Mouse (Mus musculus) liver, embryonic 14.5 days (tissue): ENCODE measurements at regions not wholly inside any gene's neighbourhood (a gene's known extent, or its start where the extent isn't known, plus 50 kb on each side); places are given as distances from the start of the nearest gene placed in this dataset.

Experiments
- CTCF ChIP-seq: IDR thresholded peaks from 2 replicates; pipeline ENCODE4 v1.5.1; 2016; ENCODE audit warnings: antibody characterized with exemption, low read depth, control low read depth
- EP300 ChIP-seq: IDR thresholded peaks from 2 replicates; pipeline ENCODE4 v1.6.1; 2016; ENCODE audit warnings: antibody characterized with exemption, low read depth

- TF ChIP-seq CTCF (no peak), EP300 (no peak)
Measured at GRCm38 (mm10) chr11:114289946-114290345, 223.1 kb upstream of the Sdk2 start.
